Mouse (Mus musculus): Measurements from ENCODE around the gene Fibp. TPM values are rescaled to one million over a fixed set of nuclear protein-coding genes. Genes with fewer than 3 reads are reported as not detected.

Gene Fibp
- total RNA-seq, 2 experiments from 2014 or later = 124 to 139 TPM

Other genes with a start within 250 kb of the Fibp start
- gene Pacs1, start 187.5 kb upstream of the Fibp start, total RNA-seq (2021) = 10 to 100 TPM; 90.7 to 92.6 TPM
- 100 to 1,000 TPM; 188 to 203 TPM for gene Sf3b2, start 165.2 kb upstream of the Fibp start, total RNA-seq (2021)
- gene Gal3st3, start 162.3 kb upstream of the Fibp start, total RNA-seq (2021) = 10 to 100 TPM; 60.0 to 60.3 TPM
- not detected for gene Catsper1, start 124.9 kb upstream of the Fibp start, total RNA-seq (2021)
- gene Cst6, start 111.0 kb upstream of the Fibp start, total RNA-seq (2021) = 10 to 100 TPM in 1 of 2 experiments, 1 to 10 TPM in 1; 6.9 to 10.4 TPM
- gene Eif1ad, start 93.9 kb upstream of the Fibp start, total RNA-seq (2021) = 10 to 100 TPM; 23.0 to 25.8 TPM
- 100 to 1,000 TPM; 176 to 194 TPM for gene Banf1, start 93.4 kb upstream of the Fibp start, total RNA-seq (2021)
- 100 to 1,000 TPM in 1 of 2 experiments, 10 to 100 TPM in 1; 84.2 to 101 TPM for gene Sart1, start 71.9 kb upstream of the Fibp start, total RNA-seq (2021)
- gene Tsga10ip, start 58.1 kb upstream of the Fibp start, total RNA-seq (2021) = not detected
- 100 to 1,000 TPM; 256 to 263 TPM for gene Drap1, start 35.6 kb upstream of the Fibp start, total RNA-seq (2021)
- gene AI837181, start 35.5 kb upstream of the Fibp start, total RNA-seq (2021) = 10 to 100 TPM; 49.9 to 51.7 TPM
- not detected for gene Fosl1, start 13.1 kb upstream of the Fibp start, total RNA-seq (2021)
- gene Ccdc85b, start 2.7 kb upstream of the Fibp start, total RNA-seq (2021) = 10 to 100 TPM; 20.8 to 21.6 TPM
- gene Ctsw, start 7.9 kb downstream of the Fibp start, total RNA-seq (2021) = 1 to 10 TPM; 1.3 to 2.1 TPM
- gene Efemp2, start 13.3 kb downstream of the Fibp start, total RNA-seq (2021) = 10 to 100 TPM; 23.7 to 25.4 TPM
- gene Mus81, start 27.8 kb downstream of the Fibp start, total RNA-seq (2021) = 10 to 100 TPM; 40.2 to 43.7 TPM
- gene Cfl1, start 29.8 kb downstream of the Fibp start, total RNA-seq (2021) = 1,000 to 10,000 TPM; 2,142 to 2,227 TPM
- 1 to 10 TPM; 9.3 to 9.6 TPM for gene 1700020D05Rik, start 43.2 kb downstream of the Fibp start, total RNA-seq (2021)
- 10 to 100 TPM; 64.8 to 67.7 TPM for gene Snx32, start 49.9 kb downstream of the Fibp start, total RNA-seq (2021)
- gene Ovol1, start 100.0 kb downstream of the Fibp start, total RNA-seq (2021) = not detected
- gene Ap5b1, start 107.4 kb downstream of the Fibp start, total RNA-seq (2021) = 10 to 100 TPM; 11.6 to 12.2 TPM
- gene Rnaseh2c, start 141.3 kb downstream of the Fibp start, total RNA-seq (2021) = 10 to 100 TPM; 47.3 to 49.7 TPM
- 10 to 100 TPM; 84.6 to 98.4 TPM for gene Kat5, start 149.6 kb downstream of the Fibp start, total RNA-seq (2021)
- gene Rela, start 176.9 kb downstream of the Fibp start, total RNA-seq (2021) = 10 to 100 TPM; 29.6 to 34.8 TPM
- gene Sipa1, start 203.1 kb downstream of the Fibp start, total RNA-seq (2021) = 10 to 100 TPM; 31.1 to 33.3 TPM
- gene Map3k11, start 228.1 kb downstream of the Fibp start, total RNA-seq (2021) = 10 to 100 TPM; 14.3 to 14.6 TPM
- gene Pcnx3, start 228.3 kb downstream of the Fibp start, total RNA-seq (2021) = 10 to 100 TPM; 87.7 to 91.7 TPM
- not detected for gene Kcnk7, start 243.8 kb downstream of the Fibp start, total RNA-seq (2021)